Mouse (Mus musculus) ES-Bruce4 (cell line): ENCODE results near the gene Plk3. TPM values are rescaled to one million over a fixed set of nuclear protein-coding genes. Genes with fewer than 3 reads are reported as not detected.
A peak's percentile ranks its signal among the peaks of the same experiment; 100 is the strongest.

Experiments
- H3K27ac ChIP-seq: 2 replicates; pipeline ENCODE4 v1.5.1; 2012; ENCODE audit warnings: low read length, inconsistent platforms; ENCODE audit not compliant: insufficient read depth
- H3K27me3 ChIP-seq: 2 replicates; pipeline ENCODE4 v1.6.1; 2012; ENCODE audit warnings: mild to moderate bottlenecking, low read length, inconsistent platforms; ENCODE audit not compliant: control insufficient read depth, poor library complexity, insufficient read depth, severe bottlenecking
- H3K36me3 ChIP-seq: 2 replicates; pipeline ENCODE4 v1.6.1; 2012; ENCODE audit warnings: inconsistent platforms, mild to moderate bottlenecking, low read length, moderate library complexity; ENCODE audit not compliant: control insufficient read depth, poor library complexity, insufficient read depth, severe bottlenecking
- H3K4me1 ChIP-seq: one replicate; pipeline ENCODE4 v1.8.1; 2011; ENCODE audit warnings: low read length; ENCODE audit not compliant: control insufficient read depth, insufficient read depth
- H3K4me3 ChIP-seq: 2 replicates; pipeline ENCODE4 v1.5.1; 2011; ENCODE audit warnings: low read depth, mild to moderate bottlenecking, low read length
- H3K9ac ChIP-seq: 2 replicates; pipeline ENCODE4 v1.6.1; 2012; ENCODE audit warnings: low read depth, mild to moderate bottlenecking, inconsistent platforms; ENCODE audit not compliant: poor library complexity, severe bottlenecking
- H3K9me3 ChIP-seq: replicated peaks from 2 replicates; pipeline ENCODE4 v1.6.1; 2012; ENCODE audit warnings: mild to moderate bottlenecking, low read length, inconsistent platforms; ENCODE audit not compliant: control insufficient read depth, poor library complexity, insufficient read depth, severe bottlenecking
- CTCF ChIP-seq: IDR thresholded peaks from one replicate; pipeline ENCODE4 v1.8.1; 2011; ENCODE audit warnings: low read depth, low read length
- EP300 ChIP-seq: IDR thresholded peaks from 2 replicates; pipeline ENCODE4 v1.6.1; 2011; ENCODE audit warnings: low read depth, low read length; ENCODE audit not compliant: insufficient read depth
- POLR2A ChIP-seq: IDR thresholded peaks from one replicate; pipeline ENCODE4 v1.8.1; 2011; ENCODE audit warnings: low read length; ENCODE audit not compliant: insufficient read depth
- polyA plus RNA-seq: library from polyadenylated mRNA; stranded (reverse); fragments of >200 nt; gene quantifications from 2 replicates; pipeline ENCODE4 v1.2.4, GENCODE M21; 2011; ENCODE audit warnings: low read depth; ENCODE audit not compliant: missing spikeins, insufficient read depth, insufficient read length

Plk3 gene
- polyA plus RNA-seq, 1 experiment = 12.1 TPM

DNA sequence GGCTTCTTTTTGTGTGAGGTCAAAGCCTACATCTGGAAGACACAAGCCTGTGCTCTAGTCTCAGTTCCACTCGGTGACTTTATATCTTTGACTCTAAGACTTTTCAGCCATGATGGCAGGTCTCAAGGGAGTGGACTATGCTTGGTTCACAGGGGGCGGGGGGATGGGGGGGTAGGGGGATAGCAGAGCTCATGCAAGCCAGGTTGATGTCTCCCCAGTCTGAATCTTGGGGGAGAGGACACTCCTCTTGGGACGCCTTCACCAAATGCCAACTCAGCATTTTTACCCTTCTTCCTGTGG, 9.6 kb downstream of the Plk3 start:
- H3K4me3 ChIP-seq = peak overlapping the region; percentile 81
- no peaks in the 10 kb centered on the region; the same call in 1 of the 2 replicates for H3K36me3 ChIP-seq
- peak overlapping the region; percentile 93 for H3K9ac ChIP-seq
- no peaks in the 10 kb centered on the region for H3K27me3 ChIP-seq
- no peaks in the 10 kb centered on the region for H3K9me3 ChIP-seq
- H3K27ac ChIP-seq = peak overlapping the region; percentile 95
- TF ChIP-seq CTCF (no peak), POLR2A (no peak), EP300 (no peak)
- peaks cover 4% of the 10 kb centered on the region for H3K4me1 ChIP-seq

DNA sequence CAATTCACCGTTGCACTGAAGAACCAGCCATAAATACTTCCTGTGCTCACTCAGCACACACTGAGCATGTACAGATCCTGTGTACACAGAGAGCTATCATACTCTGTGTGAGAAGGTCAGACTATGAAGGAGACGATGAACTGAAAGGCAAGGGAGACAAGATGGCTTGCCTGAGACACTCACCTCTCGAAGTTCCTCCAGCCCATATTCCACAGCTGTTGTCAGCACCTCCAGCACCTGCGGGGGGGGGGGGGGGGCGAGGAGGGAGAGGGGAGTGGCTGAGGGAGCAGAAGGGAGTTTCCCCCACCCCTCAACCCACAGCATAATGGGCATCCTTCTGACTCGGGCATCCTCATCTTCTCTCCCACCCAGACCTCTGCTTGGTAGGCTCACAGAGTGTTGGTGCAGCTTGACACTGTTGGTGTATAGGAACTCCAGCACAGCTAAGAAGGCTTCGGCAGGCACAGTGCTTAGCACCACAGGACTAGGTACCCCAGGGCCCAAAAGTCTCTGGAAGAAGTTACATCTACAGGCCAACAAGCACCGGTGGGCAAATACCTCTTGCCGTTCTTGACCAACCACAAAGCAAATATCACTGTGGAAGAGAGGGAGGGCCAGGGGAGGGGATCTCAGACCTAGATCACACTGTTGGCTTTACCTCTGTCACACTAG, 10.1 kb downstream of the Plk3 start:
- peaks cover 2% of the 10 kb centered on the region for H3K4me1 ChIP-seq
- H3K4me3 ChIP-seq = 0 out of 2 replicates have a peak overlapping the region, but pooled peaks have one; percentile 2
- no peaks in the 10 kb centered on the region for H3K27me3 ChIP-seq
- H3K27ac ChIP-seq = no peak overlapping the region; the same call in 1 of the 2 replicates
- TF ChIP-seq EP300 (no peak), POLR2A (no peak), CTCF (no peak)
- H3K9ac ChIP-seq = peak overlapping the region; percentile 93; the same call in 1 of the 2 replicates
- 0 out of 2 replicates have a peak, but pooled peaks cover under 1% of the 10 kb centered on the region for H3K36me3 ChIP-seq
- no peaks in the 10 kb centered on the region for H3K9me3 ChIP-seq

DNA sequence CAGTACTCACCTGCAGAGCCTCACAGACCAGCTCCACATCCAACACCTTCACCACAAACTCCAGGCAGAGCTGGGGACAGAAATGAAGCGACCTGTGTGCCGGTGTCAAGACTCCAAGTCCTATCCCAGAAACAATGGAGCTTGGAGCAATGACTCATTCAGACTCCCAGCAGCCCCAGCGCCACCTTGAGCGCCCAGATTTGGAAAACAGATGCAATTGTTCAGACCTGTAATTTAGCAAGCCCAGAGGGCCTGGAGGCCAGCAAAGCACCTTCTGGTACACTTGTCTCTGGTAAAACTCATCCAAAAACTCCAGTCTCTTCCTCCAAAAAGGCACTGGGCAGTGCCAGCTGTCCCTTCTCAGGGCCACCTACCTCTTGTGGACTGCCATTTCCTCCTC, 11.6 kb downstream of the Plk3 start:
- Histone ChIP-seq H3K9ac (peak overlapping the region; percentile 4; the same call in 1 of the 2 replicates), H3K4me1 (peaks cover 2% of the 10 kb centered on the region), H3K27ac (peak overlapping the region; percentile 65)

DNA sequence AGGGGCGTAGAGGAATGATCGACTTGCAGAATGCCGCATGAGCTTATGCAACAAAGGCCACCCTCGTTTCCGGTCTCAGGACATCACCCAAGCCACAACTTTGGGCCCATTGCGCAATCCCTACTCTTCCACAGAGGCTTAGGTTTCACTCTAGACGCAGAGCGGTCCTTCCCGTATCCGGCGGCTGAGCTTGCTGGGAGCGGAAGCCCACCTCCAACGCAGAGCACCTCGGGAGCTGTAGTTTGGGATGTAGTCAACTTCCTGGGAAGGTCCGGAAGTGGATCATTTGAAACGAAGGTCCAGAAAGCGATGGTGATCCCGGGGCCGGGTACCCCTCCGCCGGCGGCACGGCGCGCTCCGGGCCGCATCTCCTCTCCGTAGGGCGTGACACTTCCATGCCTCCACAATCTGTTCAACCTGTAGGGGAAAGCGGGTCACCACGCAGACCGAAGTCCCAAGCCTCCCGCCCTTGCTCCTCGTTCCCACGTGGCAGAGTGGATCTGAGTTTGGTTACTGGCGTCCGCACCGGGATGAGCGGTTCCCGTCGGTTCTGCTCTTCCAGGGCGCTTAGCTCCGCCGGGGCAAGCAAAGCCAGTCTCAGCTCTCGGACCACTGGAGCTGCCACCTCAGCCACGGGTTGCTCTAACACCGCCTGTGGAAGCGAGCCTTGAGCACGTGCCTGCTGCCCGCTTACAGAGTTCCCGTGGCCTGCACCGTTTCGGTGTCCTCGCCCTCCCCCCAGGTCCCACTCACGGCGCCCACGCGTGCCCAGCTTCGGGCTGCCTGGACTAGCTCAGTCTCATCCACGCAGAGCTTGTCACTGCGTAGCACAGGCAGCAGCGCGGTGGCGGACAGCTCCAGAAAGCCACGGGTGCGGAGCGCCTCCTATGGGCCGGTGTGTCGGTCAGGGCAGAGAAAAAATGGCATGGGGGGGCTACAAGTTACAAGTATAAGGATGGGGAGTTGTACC, 13.0 kb downstream of the Plk3 start:
- H3K9me3 ChIP-seq = no peaks in the 10 kb centered on the region
- H3K4me1 ChIP-seq = peaks cover 2% of the 10 kb centered on the region
- H3K27ac ChIP-seq = peak overlapping the region; percentile 97
- peak overlapping the region; percentile 82 for H3K9ac ChIP-seq
- H3K27me3 ChIP-seq = no peaks in the 10 kb centered on the region
- peak; percentile 46; the same call in 1 of the 2 replicates for TF ChIP-seq EP300
- TF ChIP-seq POLR2A = peak; percentile 48
- peak; percentile 82 for TF ChIP-seq CTCF
- peak overlapping the region; percentile 90 for H3K4me3 ChIP-seq
- H3K36me3 ChIP-seq = peaks cover 4% of the 10 kb centered on the region; the same call in 1 of the 2 replicates

More for the DNA sequence above, 11.6 kb downstream of the Plk3 start:
- no peaks in the 10 kb centered on the region for H3K9me3 ChIP-seq
- no peaks in the 10 kb centered on the region for H3K27me3 ChIP-seq
- peaks cover 4% of the 10 kb centered on the region; the same call in 1 of the 2 replicates for H3K36me3 ChIP-seq
- no peak for TF ChIP-seq POLR2A
- no peak for TF ChIP-seq CTCF
- TF ChIP-seq EP300 = no peak
- peak overlapping the region; percentile 35 for H3K4me3 ChIP-seq

DNA sequence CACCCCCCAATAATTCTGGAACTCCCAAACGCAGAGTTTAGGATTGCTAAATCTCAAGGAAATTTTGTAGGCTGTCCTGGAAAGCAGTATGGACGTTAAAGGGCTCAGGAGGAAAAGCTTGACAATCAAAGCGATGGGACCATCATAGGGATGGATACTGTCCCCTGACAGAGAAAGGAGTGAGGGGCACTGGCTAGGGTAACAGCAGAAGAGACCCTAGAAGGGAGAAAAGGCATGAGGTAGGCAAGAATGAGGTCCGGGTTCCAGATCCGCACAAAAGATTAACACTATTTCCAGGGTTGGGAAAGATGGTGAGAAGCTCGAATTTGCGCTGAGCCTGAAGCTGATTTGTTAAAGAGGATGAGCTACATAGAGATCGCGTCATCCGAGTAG, 13.7 kb downstream of the Plk3 start:
- TF ChIP-seq POLR2A = no peak
- no peak for TF ChIP-seq EP300
- no peak for TF ChIP-seq CTCF
- Histone ChIP-seq H3K9me3 (no peaks in the 10 kb centered on the region), H3K4me3 (peak overlapping the region; percentile 90), H3K27ac (peak overlapping the region; percentile 97), H3K4me1 (peaks cover 2% of the 10 kb centered on the region), H3K36me3 (peaks cover 4% of the 10 kb centered on the region; the same call in 1 of the 2 replicates), H3K9ac (peak overlapping the region; percentile 82), H3K27me3 (no peaks in the 10 kb centered on the region)
